Mouse (Mus musculus) forebrain, embryonic 13.5 days (tissue): ENCODE measurements around the gene Glrb. TPM values are rescaled to one million over a fixed set of nuclear protein-coding genes. Genes with fewer than 3 reads are reported as not detected.

Source experiments
- ATAC-seq: fragments of 200-750 bp; cut with Nextera tagmentation; 2 replicates; pipeline ENCODE4 v1.8.0; 2017
- H3K27ac ChIP-seq: fragments of 300-500 bp; sonication (generic); 2 replicates; pipeline ENCODE4 v1.5.1; 2015; ENCODE audit warnings: inconsistent platforms, mild to moderate bottlenecking, moderate library complexity
- H3K27me3 ChIP-seq: fragments of 300-500 bp; sonication (generic); 2 replicates; pipeline ENCODE4 v1.6.1; 2015; ENCODE audit warnings: mild to moderate bottlenecking, inconsistent platforms
- H3K36me3 ChIP-seq: fragments of 300-500 bp; sonication (generic); 2 replicates; pipeline ENCODE4 v1.6.1; 2015; ENCODE audit warnings: mild to moderate bottlenecking, inconsistent platforms; ENCODE audit not compliant: poor library complexity, severe bottlenecking
- H3K4me1 ChIP-seq: fragments of 300-500 bp; sonication (generic); 2 replicates; pipeline ENCODE4 v1.6.1; 2015; ENCODE audit warnings: inconsistent platforms
- H3K4me2 ChIP-seq: fragments of 300-500 bp; sonication (generic); 2 replicates; pipeline ENCODE4 v1.6.1; 2015; ENCODE audit warnings: inconsistent platforms, mild to moderate bottlenecking, moderate library complexity
- H3K4me3 ChIP-seq: fragments of 300-500 bp; sonication (generic); 2 replicates; pipeline ENCODE4 v1.5.1; 2015; ENCODE audit warnings: mild to moderate bottlenecking, inconsistent platforms
- H3K9ac ChIP-seq: fragments of 300-500 bp; sonication (generic); 2 replicates; pipeline ENCODE4 v1.6.1; 2015; ENCODE audit warnings: mild to moderate bottlenecking, inconsistent platforms
- H3K9me3 ChIP-seq: fragments of 300-500 bp; sonication (generic); replicated peaks from 2 replicates; pipeline ENCODE4 v1.6.1; 2016; ENCODE audit warnings: inconsistent platforms
- WGBS: fragments of 180-500 bp; shearing (Covaris S2); methylation state at CpG from one replicate; pipeline ENCODE4 v1.1.7; 2015; 5-methylcytosine and 5-hydroxymethylcytosine counted together
- polyA plus RNA-seq: library from polyadenylated mRNA; unstranded; fragments of >200 nt; fragmentation: Nextera tagmentation; extraction: Ambion mirVana; gene quantifications from 2 replicates; pipeline ENCODE4 v1.2.1, GENCODE M21; 2015

Glrb gene
- polyA plus RNA-seq, 1 experiment from 2014 or later: 18.9 TPM

DNA sequence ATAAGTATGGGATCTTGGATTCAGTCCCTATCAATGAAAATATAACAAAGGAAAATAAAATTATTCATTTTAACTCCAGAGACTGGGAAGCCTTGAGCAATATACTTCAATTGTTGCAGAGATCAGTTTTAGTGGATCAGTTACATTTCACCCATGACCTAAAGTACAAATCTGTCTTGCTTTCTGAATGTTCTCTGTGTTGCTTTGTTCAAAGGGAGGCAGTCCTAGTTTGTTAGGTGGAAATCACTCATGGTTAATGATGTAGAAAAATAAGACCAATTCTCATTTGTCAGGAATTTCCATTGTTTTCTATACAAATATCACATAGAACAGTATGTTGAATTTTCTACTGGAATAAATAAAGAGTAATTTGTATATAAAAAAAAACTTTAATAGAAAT, 99.7 kb downstream of the Glrb start:
- Histone ChIP-seq H3K9ac (no peak overlapping the region), H3K4me3 (no peak overlapping the region), H3K27ac (no peak overlapping the region), H3K27me3 (no peaks in the 10 kb centered on the region), H3K4me2 (no peak overlapping the region), H3K4me1 (no peaks in the 10 kb centered on the region), H3K9me3 (no peaks in the 10 kb centered on the region), H3K36me3 (no peaks in the 10 kb centered on the region)
- ATAC-seq: no peak

DNA sequence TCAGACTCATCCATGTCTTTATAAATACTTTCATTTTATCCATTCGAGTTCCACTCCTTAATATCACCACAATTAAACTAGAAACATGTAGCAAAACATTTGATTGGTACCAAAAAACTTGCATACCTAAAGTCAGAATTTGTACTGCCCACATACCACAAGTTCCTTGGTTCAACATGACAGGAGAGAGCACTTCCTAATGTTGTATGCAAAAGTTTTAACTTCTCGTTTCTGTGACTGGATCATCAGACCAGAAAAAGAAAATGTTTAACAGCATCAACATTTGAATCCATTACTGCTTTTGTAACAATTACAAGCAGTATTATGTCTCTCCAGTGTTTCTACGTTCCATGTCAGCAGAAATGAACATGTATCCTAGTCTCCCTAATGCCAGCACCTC, 101.2 kb downstream of the Glrb start:
- no peak overlapping the region for H3K9ac ChIP-seq
- no peaks in the 10 kb centered on the region for H3K36me3 ChIP-seq
- H3K4me2 ChIP-seq: no peak overlapping the region
- H3K27me3 ChIP-seq: no peaks in the 10 kb centered on the region
- H3K4me3 ChIP-seq: no peak overlapping the region
- H3K4me1 ChIP-seq: no peaks in the 10 kb centered on the region
- WGBS: 82% methylated on average over 3 of the region's 3 CpGs
- H3K27ac ChIP-seq: no peak overlapping the region
- no peak for ATAC-seq
- H3K9me3 ChIP-seq: no peaks in the 10 kb centered on the region

DNA sequence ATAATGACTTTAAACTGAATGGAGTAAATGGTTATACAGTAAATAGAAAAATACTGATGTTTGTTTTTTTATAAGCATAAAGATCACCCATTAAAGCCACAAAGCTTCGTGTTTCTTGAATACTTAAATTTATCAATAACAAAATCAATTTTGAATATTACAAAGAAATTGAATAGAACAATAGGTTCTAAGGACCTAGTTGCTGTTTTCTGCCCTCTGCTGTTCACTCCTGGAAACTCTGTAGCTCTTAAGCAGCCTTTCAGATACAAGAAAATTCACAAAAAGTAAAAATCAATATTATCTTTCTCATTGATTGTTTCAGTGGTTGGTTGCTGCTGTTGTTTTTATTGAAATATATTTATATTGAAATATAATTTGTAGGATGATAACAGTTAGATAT, 108.1 kb downstream of the Glrb start:
- Histone ChIP-seq H3K27me3 (no peaks in the 10 kb centered on the region), H3K4me3 (no peak overlapping the region), H3K9ac (no peak overlapping the region), H3K36me3 (no peaks in the 10 kb centered on the region), H3K4me1 (peaks cover 6% of the 10 kb centered on the region), H3K27ac (no peak overlapping the region), H3K4me2 (no peak overlapping the region), H3K9me3 (no peaks in the 10 kb centered on the region)
- 24% methylated on average over 1 of the region's 1 CpGs for WGBS
- ATAC-seq: no peak

DNA sequence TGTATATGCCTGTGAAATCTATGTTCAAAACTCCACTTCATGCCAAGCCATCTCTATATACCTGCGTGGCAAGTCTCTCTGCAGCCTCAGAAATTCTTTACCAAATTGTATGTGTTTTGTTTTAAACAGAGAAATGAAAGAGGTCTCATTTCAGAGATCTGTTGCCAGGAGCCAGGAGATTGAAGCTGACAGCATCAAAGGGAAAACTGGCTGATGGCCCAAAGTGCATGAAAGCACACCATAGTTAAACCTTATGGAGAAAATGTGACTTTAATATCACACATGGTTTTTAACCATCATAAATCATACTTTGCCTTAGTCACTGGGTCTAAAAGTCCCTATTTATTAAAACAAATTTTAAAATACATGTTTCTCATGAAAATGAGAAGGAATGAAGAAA, 109.6 kb downstream of the Glrb start:
- Histone ChIP-seq H3K4me2 (no peak overlapping the region), H3K4me3 (no peak overlapping the region)
- WGBS: 53% methylated on average over 1 of the region's 1 CpGs

DNA sequence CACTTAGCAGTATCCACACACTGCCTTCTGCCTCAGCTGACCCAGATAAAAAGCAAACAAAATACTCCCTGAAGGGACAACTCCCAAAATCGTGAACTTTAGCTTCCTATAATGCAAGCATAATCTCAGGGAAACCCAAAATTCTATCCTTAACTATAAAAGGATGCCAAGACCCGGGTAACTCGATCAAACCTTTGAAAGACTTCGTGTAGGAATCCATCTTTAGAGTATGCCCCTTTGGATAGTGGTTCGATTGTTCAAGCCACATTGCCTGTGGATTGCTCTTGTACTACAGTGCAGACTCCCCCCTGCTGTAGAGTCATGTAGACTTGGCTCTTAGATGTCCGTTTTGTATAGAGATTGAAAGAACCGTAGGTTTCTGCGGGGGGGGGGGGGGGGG, 110.2 kb downstream of the Glrb start:
- no peaks in the 10 kb centered on the region for H3K27me3 ChIP-seq
- 0 out of 2 replicates have a peak, but pooled peaks have one; percentile 8 for ATAC-seq
- H3K4me1 ChIP-seq: peaks cover 24% of the 10 kb centered on the region
- H3K9ac ChIP-seq: peak overlapping the region; percentile 88
- H3K4me3 ChIP-seq: peak overlapping the region; percentile 59
- WGBS: 31% methylated on average over 8 of the region's 8 CpGs
- H3K27ac ChIP-seq: peak overlapping the region; percentile 93
- H3K36me3 ChIP-seq: no peaks in the 10 kb centered on the region
- H3K9me3 ChIP-seq: no peaks in the 10 kb centered on the region
- H3K4me2 ChIP-seq: peak overlapping the region; percentile 78

More for the DNA sequence above, 109.6 kb downstream of the Glrb start:
- Histone ChIP-seq H3K9me3 (no peaks in the 10 kb centered on the region), H3K36me3 (no peaks in the 10 kb centered on the region), H3K27ac (peak overlapping the region; percentile 93; the same call in 1 of the 2 replicates), H3K9ac (no peak overlapping the region), H3K27me3 (no peaks in the 10 kb centered on the region), H3K4me1 (peaks cover 18% of the 10 kb centered on the region)
- ATAC-seq: no peak

DNA sequence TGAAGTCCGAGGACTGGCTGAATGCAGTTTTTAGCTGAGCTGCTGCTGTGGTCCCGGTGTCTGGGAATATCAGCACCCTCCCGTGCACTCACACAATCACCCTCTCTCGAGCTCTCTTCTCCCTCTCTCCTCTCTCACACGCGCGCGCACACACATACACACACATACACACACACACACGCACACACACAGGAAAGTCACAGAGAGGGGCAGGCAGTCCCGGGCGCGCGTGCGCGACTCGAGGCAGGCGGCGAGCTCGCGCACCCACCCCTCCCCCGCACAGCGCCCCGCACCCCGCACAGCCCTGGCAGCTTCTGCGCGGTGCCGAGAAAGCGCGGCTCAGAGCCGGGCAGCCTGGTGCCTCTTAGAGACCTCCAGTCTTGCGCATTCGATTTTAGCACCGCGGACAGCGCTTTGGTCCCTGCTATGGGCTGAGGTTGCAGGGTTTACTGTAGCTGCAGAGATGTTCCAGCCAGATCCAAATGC, 110.8 kb downstream of the Glrb start, which contains the start of gene Gria2:
Gene Gria2, minus strand, starts transcription at position 240 of the 486 bp plus-strand sequence.
- peak within 1 kb of the TSS; percentile 78 for H3K4me2 ChIP-seq
- no peaks in the 10 kb centered on the region for H3K36me3 ChIP-seq
- peak within 1 kb of the TSS; percentile 88 for H3K9ac ChIP-seq
- H3K27ac ChIP-seq: peak within 1 kb of the TSS; percentile 93
- under 1% methylated on average over 24 of the region's 35 CpGs for WGBS
- H3K27me3 ChIP-seq: no peaks in the 10 kb centered on the region
- peaks cover 28% of the 10 kb centered on the region for H3K4me1 ChIP-seq
- H3K9me3 ChIP-seq: no peaks in the 10 kb centered on the region
- ATAC-seq: peak; percentile 91
- H3K4me3 ChIP-seq: peak within 1 kb of the TSS; percentile 59

DNA sequence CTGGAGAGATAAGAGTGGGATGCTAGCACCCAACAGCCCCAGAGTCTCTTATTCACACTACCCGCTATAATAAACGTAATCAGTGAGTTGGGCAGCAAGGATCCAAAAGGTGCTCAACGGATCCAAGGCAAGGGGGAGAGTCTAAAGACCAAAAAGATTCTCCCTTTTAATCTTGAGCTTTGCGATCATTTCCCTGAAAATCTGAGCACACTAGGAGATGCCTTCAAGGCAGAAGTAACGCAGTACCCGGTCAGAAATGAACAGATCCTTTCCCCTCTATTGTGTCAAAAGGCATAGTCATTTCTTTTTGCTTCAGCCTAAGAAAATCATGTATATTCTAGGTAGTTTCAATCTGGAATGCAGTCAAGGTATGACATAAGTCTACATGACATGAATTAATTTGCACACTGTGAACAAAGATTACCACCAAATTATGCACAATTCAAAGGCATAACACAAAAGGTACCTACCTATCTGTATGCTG, 111.6 kb downstream of the Glrb start:
- 5% methylated on average over 6 of the region's 6 CpGs for WGBS

DNA sequence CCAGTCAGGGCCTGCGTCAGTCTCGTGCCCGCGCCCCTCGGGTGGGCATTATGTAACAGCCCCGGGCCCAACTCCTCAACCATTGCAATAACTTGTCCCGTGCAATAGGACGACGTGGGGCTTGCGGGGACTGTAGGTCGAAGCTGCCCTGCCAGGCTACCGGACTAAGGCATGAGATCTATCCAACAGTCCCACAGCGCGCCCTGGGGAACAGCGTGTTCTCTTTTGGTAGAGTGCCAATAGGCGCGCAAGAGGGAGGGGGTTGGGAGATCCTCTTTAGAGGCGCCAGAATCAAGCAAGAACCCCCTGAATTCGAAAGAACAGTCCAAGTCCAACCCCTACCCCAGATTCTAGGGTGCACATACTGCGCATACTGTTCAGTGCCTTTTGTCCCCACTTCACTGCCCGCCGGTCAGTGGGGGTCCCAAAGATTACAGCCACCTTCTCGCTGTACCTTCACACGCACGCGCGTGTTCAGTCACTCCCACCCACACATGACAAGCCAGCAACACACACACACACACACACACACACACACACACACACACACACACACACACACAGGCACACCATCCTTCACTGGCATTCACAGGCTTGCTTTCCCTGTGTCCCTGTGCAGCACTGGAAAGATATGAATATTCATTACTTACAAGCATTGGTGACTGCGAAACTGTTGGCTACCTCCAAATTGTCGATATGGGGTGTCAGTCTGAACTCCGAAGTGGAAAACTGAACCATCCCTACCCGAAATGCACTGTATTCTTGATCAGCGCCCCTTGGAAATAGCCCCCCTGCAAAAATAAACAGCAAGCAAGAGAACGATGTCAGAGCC, 112.2 kb downstream of the Glrb start:
- H3K36me3 ChIP-seq: no peaks in the 10 kb centered on the region
- peak overlapping the region; percentile 78 for H3K4me2 ChIP-seq
- peak overlapping the region; percentile 88 for H3K9ac ChIP-seq
- H3K9me3 ChIP-seq: no peaks in the 10 kb centered on the region
- H3K4me3 ChIP-seq: peak overlapping the region; percentile 59
- ATAC-seq: peak; percentile 61
- H3K27ac ChIP-seq: peak overlapping the region; percentile 93
- peaks cover 28% of the 10 kb centered on the region for H3K4me1 ChIP-seq
- H3K27me3 ChIP-seq: no peaks in the 10 kb centered on the region
- WGBS: 1% methylated on average over 33 of the region's 33 CpGs

More for the DNA sequence above, 111.6 kb downstream of the Glrb start:
- Histone ChIP-seq H3K36me3 (no peaks in the 10 kb centered on the region), H3K9ac (peak overlapping the region; percentile 88), H3K9me3 (no peaks in the 10 kb centered on the region), H3K4me2 (peak overlapping the region; percentile 78), H3K27ac (peak overlapping the region; percentile 93), H3K4me1 (peaks cover 28% of the 10 kb centered on the region), H3K27me3 (no peaks in the 10 kb centered on the region), H3K4me3 (peak overlapping the region; percentile 59)
- peak; percentile 3 for ATAC-seq

DNA sequence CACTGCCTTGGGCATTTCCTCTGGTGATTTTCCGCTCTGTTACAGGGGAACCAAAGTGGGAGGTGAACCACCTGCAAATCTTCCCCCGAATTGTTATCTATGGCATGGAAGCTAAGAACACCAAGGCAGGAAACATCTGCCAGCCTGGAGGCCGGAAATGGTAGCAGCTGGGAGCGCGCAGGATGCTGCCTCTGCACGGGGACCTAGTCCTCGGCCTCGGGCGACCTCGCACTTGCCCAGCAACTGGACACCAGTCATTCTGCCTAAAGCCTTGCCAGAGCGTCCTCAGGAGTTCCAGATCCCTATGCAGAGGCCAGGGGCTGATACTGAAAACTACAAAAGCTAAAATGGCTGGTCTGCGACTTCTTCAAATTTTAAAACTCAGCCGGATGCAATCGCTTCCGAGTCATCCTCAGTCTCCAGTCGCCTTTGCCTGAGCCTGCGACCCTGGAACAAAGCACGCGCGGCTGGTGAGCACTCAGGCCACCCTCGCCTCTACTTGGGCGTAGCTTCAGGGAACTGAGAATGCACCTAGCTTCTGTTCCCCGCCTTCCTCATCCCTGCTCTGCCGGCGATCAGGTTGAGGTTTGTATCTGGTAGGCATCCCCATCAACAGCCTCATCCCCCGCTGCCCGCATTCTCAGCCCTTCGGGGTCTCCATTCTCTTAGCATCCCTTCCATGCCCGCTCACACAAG, 113.0 kb downstream of the Glrb start:
- no peaks in the 10 kb centered on the region for H3K27me3 ChIP-seq
- WGBS: 2% methylated on average over 29 of the region's 29 CpGs

DNA sequence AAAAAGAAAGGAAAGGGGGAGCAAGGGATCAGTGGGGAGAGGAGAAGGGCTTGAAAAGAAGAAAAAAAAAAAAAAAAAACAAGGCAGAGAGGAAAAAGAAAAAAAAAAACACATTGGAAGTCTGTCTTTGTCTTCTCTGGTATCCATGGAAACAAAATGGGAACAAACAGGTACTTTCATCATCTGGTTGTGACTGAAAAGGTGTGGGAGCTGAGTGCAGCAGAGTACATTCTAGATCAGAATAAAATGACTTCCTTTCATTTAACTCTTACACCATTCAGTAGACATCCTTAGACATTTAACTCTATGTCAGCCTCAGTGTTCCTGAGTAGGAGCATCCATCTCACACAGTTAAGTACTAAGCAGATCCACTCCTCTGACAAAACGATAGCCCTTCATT, 115.5 kb downstream of the Glrb start:
- 30% methylated on average over 1 of the region's 1 CpGs for WGBS
- Histone ChIP-seq H3K9ac (no peak overlapping the region), H3K27ac (no peak overlapping the region), H3K4me1 (peaks cover 23% of the 10 kb centered on the region), H3K4me2 (peak overlapping the region; percentile 78), H3K36me3 (no peaks in the 10 kb centered on the region), H3K4me3 (peak overlapping the region; percentile 59; the same call in 1 of the 2 replicates), H3K9me3 (no peaks in the 10 kb centered on the region), H3K27me3 (no peaks in the 10 kb centered on the region)
- ATAC-seq: no peak

More for the DNA sequence above, 113.0 kb downstream of the Glrb start:
- Histone ChIP-seq H3K4me1 (peaks cover 28% of the 10 kb centered on the region), H3K27ac (peak overlapping the region; percentile 93), H3K4me2 (peak overlapping the region; percentile 78), H3K4me3 (peak overlapping the region; percentile 59), H3K9ac (peak overlapping the region; percentile 88), H3K9me3 (no peaks in the 10 kb centered on the region), H3K36me3 (no peaks in the 10 kb centered on the region)
- ATAC-seq: peak; percentile 12; the same call in 1 of the 2 replicates

DNA sequence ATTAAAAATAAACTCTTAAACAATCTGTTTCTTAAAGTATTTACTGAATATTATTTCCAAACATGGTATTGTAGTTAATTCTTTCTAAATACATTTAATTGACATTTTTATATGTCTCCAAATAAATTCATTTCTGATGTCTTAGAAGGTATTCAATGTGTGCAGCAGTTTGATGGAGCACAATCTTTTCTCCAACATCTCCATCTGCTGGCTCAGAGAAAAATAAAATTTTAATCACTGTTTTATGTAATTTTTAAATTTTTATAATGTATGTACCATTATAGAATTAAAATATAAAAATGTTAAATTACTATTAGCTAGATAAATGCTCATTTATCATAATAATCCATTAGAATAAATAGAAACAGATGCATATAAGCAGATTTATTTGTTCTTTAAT, 116.7 kb downstream of the Glrb start:
- ATAC-seq: no peak
- Histone ChIP-seq H3K4me1 (peaks cover 23% of the 10 kb centered on the region), H3K27me3 (no peaks in the 10 kb centered on the region), H3K36me3 (no peaks in the 10 kb centered on the region), H3K9ac (no peak overlapping the region), H3K4me2 (no peak overlapping the region), H3K9me3 (no peaks in the 10 kb centered on the region), H3K27ac (no peak overlapping the region), H3K4me3 (no peak overlapping the region)

DNA sequence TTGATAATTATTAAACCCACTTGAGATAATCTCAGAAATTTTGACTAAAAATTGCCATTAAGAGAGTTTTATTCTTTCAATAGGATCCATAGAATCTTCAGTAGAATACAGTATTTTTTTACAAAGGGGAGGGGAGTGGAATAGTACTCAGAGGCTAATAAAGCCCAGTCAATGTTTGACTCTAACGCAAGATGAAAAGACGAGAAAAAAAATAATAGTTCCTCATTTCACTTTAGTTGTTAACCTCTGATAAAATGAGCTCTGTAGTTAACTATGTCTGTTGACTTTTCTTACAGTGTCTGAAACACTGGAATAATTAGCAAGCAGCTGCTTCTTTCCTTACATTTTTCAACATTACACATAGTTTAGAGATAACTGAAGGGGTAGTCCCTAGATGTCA, 118.2 kb downstream of the Glrb start:
- Histone ChIP-seq H3K4me2 (no peak overlapping the region), H3K36me3 (no peaks in the 10 kb centered on the region), H3K9ac (no peak overlapping the region), H3K9me3 (no peaks in the 10 kb centered on the region), H3K27ac (no peak overlapping the region), H3K4me3 (no peak overlapping the region), H3K27me3 (no peaks in the 10 kb centered on the region), H3K4me1 (peaks cover 22% of the 10 kb centered on the region)
- ATAC-seq: no peak
- 91% methylated on average over 2 of the region's 2 CpGs for WGBS
